Mouse (Mus musculus) limb, embryonic 14.5 days (tissue): Measurements from ENCODE around the gene Actn4. TPM values are rescaled to one million over a fixed set of nuclear protein-coding genes. Genes with fewer than 3 reads are reported as not detected.
A peak's percentile ranks its signal among the peaks of the same experiment; 100 is the strongest.

Experiments
- ATAC-seq: fragments of 200-750 bp; cut with Nextera tagmentation; 2 replicates; pipeline ENCODE4 v1.8.0; 2017; ENCODE audit warnings: low read depth, moderate number of reproducible peaks, moderate TSS enrichment; ENCODE audit not compliant: low FRiP score
- DNase-seq: peaks from one replicate; pipeline ENCODE4 v3.0.0-alpha.2; 2015; ENCODE audit warnings: low spot score
- H3K27ac ChIP-seq: fragments of 300-500 bp; sonication (generic); replicated peaks from 2 replicates; pipeline ENCODE4 v1.5.1; 2014; ENCODE audit warnings: low read depth, mild to moderate bottlenecking, low read length, moderate library complexity, mixed read lengths
- H3K27me3 ChIP-seq: fragments of 300-500 bp; sonication (generic); 2 replicates; pipeline ENCODE4 v1.6.1; 2014; ENCODE audit warnings: low read length, mixed read lengths; ENCODE audit not compliant: control insufficient read depth, insufficient read depth
- H3K36me3 ChIP-seq: fragments of 300-500 bp; sonication (generic); 2 replicates; pipeline ENCODE4 v1.6.1; 2014; ENCODE audit warnings: mild to moderate bottlenecking, low read length, moderate library complexity, mixed read lengths; ENCODE audit not compliant: control insufficient read depth, insufficient read depth
- H3K4me1 ChIP-seq: fragments of 300-500 bp; sonication (generic); 2 replicates; pipeline ENCODE4 v1.6.1; 2014; ENCODE audit warnings: antibody characterized with exemption, low read length, mixed read lengths; ENCODE audit not compliant: control insufficient read depth, insufficient read depth
- H3K4me2 ChIP-seq: fragments of 300-500 bp; sonication (generic); replicated peaks from 2 replicates; pipeline ENCODE4 v1.6.1; 2014; ENCODE audit warnings: low read depth, mild to moderate bottlenecking, low read length, moderate library complexity; ENCODE audit not compliant: severe bottlenecking
- H3K4me3 ChIP-seq: fragments of 300-500 bp; sonication (generic); replicated peaks from 2 replicates; pipeline ENCODE4 v1.5.1; 2014; ENCODE audit warnings: low read length
- H3K9ac ChIP-seq: fragments of 300-500 bp; sonication (generic); 2 replicates; pipeline ENCODE4 v1.6.1; 2014; ENCODE audit warnings: mild to moderate bottlenecking, low read depth, low read length, moderate library complexity; ENCODE audit not compliant: severe bottlenecking
- H3K9me3 ChIP-seq: fragments of 300-500 bp; sonication (generic); 2 replicates; pipeline ENCODE4 v1.6.1; 2016; ENCODE audit warnings: low read length; ENCODE audit not compliant: control insufficient read depth
- POLR2A ChIP-seq: fragments of 200-500 bp; IDR thresholded peaks from 2 replicates; pipeline ENCODE4 v1.8.0; 2012; ENCODE audit warnings: inconsistent platforms, mild to moderate bottlenecking, moderate library complexity, borderline replicate concordance; ENCODE audit not compliant: insufficient read depth, insufficient read length; ENCODE audit errors: extremely low read depth
- WGBS: fragments of 180-500 bp; shearing (Covaris S2); extraction: QIAGEN DNeasy Blood & Tissue Kit; methylation state at CpG from one replicate; pipeline ENCODE4 v1.1.7; 2014; 5-methylcytosine and 5-hydroxymethylcytosine counted together
- polyA plus RNA-seq, 2 experiments: library from polyadenylated mRNA; depleted of rRNA in 1 of 2; stranded (reverse) in 1 of 2; unstranded in 1 of 2; fragments of >200 nt; fragmentation: Nextera tagmentation in 1 of 2; extraction: Ambion mirVana in 1 of 2; gene quantifications; 2 replicates each; pipeline versions ENCODE4 v1.2.1 to v1.2.3; 2012 to 2014

Gene Actn4
- polyA plus RNA-seq, 2 experiments, result 268 to 295 TPM

GRCm38 (mm10) chr7:28981651-28982273 is 19.6 kb upstream of the Actn4 start, which contains the start of the genes Eif3k and Map4k1:
Gene Eif3k, minus strand, starts transcription at chr7:28981864.
Gene Map4k1, plus strand, starts transcription at chr7:28982050.
- DNase-seq (peak; percentile 100), ATAC-seq (peak; percentile 96)
- WGBS, result 0% methylated on average over 36 of the region's 36 CpGs
- Histone ChIP-seq H3K9ac (peak within 1 kb of the TSS; percentile 70), H3K27me3 (no peaks in the 10 kb centered on the region), H3K4me3 (peak within 1 kb of the TSS; percentile 85), H3K4me1 (peaks cover 11% of the 10 kb centered on the region), H3K27ac (peak within 1 kb of the TSS; percentile 85), H3K9me3 (no peaks in the 10 kb centered on the region), H3K36me3 (peaks cover 30% of the 10 kb centered on the region), H3K4me2 (peak within 1 kb of the TSS; percentile 91)
- TF ChIP-seq POLR2A, result peak; percentile 46; the same call in 1 of the 2 replicates

- Histone ChIP-seq H3K9me3 (no peaks in the 10 kb centered on the region), H3K27ac (no peak overlapping the region), H3K36me3 (peaks cover 59% of the 10 kb centered on the region), H3K4me1 (peaks cover 5% of the 10 kb centered on the region), H3K27me3 (no peaks in the 10 kb centered on the region), H3K4me2 (no peak overlapping the region), H3K9ac (no peak overlapping the region), H3K4me3 (no peak overlapping the region)
- TF ChIP-seq POLR2A, result no peak
- no peak for ATAC-seq
- 86% methylated on average over 9 of the region's 9 CpGs for WGBS
- DNase-seq, result no peak
Measured at GRCm38 (mm10) chr7:28977556-28977955, 15.4 kb upstream of the Actn4 start.

DNA sequence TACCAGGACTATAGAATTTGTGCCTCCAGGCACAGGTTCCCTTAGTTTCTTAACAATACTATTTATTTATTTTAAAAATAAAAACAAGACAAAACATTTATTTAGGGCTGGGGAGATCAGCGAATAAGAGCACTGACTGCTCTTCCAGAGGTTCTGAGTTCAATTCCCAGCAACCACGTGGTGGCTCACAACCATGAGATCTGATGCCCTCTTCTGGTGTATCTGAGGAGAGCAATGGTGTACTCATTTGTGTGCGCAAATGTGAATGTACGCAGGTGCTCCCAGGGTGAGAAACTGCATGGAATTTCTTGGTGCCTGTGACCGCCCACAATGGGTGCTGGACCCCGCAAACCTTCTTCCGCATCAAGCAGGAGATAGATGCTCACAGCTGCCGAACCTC is 10.9 kb upstream of the Actn4 start:
- Histone ChIP-seq H3K4me3 (no peak overlapping the region), H3K27ac (no peak overlapping the region), H3K4me2 (no peak overlapping the region), H3K9me3 (no peaks in the 10 kb centered on the region), H3K27me3 (no peaks in the 10 kb centered on the region), H3K36me3 (peaks cover 72% of the 10 kb centered on the region), H3K9ac (no peak overlapping the region), H3K4me1 (no peaks in the 10 kb centered on the region)
- 78% methylated on average over 8 of the region's 8 CpGs for WGBS
- ATAC-seq, result no peak
- no peak for DNase-seq
- TF ChIP-seq POLR2A, result no peak

GRCm38 (mm10) chr7:28972542-28972985 is 10.4 kb upstream of the Actn4 start:
- H3K4me1 ChIP-seq, result no peaks in the 10 kb centered on the region
- DNase-seq, result peak; percentile 84
- H3K9me3 ChIP-seq, result no peaks in the 10 kb centered on the region
- WGBS, result 70% methylated on average over 8 of the region's 8 CpGs
- H3K27ac ChIP-seq, result no peak overlapping the region
- 0 out of 2 replicates have a peak, but pooled peaks have one; percentile 13 for ATAC-seq
- no peak overlapping the region for H3K9ac ChIP-seq
- no peak overlapping the region for H3K4me3 ChIP-seq
- H3K4me2 ChIP-seq, result no peak overlapping the region
- H3K27me3 ChIP-seq, result no peaks in the 10 kb centered on the region
- H3K36me3 ChIP-seq, result peaks cover 67% of the 10 kb centered on the region
- no peak for TF ChIP-seq POLR2A

DNA sequence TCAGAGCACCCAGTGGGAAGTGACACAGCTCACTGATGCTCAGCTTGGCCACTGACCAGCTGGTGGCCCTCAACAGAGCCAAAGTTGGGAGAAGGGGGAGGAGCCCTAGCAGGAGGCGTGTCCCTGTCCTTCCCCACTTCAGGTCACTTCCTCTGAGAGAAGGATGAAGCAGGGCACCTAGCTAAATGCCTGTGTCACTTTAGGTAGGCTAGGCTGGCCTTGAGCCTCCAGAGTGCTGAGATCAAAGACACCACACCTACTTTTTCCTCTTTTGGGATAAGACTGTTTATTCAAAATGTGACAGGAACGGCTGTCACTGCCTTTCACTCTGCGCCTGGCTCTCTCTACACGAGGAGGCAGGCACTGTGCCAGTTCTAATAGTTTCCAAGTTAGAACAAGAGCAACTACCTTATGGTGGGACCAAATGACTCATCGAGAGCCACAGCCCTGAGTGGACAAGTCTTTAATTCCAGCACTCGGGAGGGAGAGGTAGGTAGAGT is 9.7 kb upstream of the Actn4 start:
- no peaks in the 10 kb centered on the region for H3K27me3 ChIP-seq
- WGBS, result 63% methylated on average over 6 of the region's 6 CpGs
- no peaks in the 10 kb centered on the region for H3K4me1 ChIP-seq
- peaks cover 60% of the 10 kb centered on the region for H3K36me3 ChIP-seq
- no peak overlapping the region for H3K27ac ChIP-seq
- no peak for TF ChIP-seq POLR2A
- DNase-seq, result peak; percentile 33
- no peak overlapping the region for H3K9ac ChIP-seq
- no peak overlapping the region for H3K4me2 ChIP-seq
- no peak for ATAC-seq
- no peak overlapping the region for H3K4me3 ChIP-seq
- no peaks in the 10 kb centered on the region for H3K9me3 ChIP-seq
